Mouse (Mus musculus) CD4-positive helper T cell, adult 2 months (primary cell): ENCODE data around the gene Rab4b.

Source experiments
- DNase-seq: peaks from one replicate; pipeline ENCODE4 v3.0.0-alpha.2; 2012; ENCODE audit warnings: low read depth, missing footprints, low spot score

Rab4b gene

GRCm38 (mm10) chr7:27184964-27185363, 6.3 kb upstream of the Rab4b start:
- DNase-seq, result peak; percentile 42

DNA sequence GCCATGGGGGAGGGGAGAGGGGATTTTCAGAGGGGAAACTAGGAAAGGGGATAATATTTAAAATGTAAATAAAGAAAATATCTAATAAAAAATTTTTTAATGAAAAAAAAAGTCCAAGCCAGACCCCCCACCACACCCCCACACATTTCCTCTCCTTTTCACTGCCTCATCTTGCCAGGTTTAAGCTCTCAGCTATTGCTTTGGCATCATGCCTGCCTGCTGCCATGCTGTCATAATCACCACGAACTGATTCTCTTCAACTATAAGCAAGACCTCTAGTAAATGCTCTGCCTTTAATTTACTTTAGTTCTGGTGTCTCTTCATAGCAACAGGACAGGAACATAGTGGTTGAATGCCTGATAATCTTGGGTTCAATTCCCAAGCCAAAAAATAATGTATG, 3.8 kb upstream of the Rab4b start:
- DNase-seq, result no peak

- DNase-seq, result no peak
Observed at GRCm38 (mm10) chr7:27180837-27181695, 2.4 kb upstream of the Rab4b start, which contains the start of the genes Gm21983 and Mia. Gene Gm21983, minus strand, starts transcription at chr7:27181086. Gene Mia, minus strand, starts transcription at chr7:27181157.

DNA sequence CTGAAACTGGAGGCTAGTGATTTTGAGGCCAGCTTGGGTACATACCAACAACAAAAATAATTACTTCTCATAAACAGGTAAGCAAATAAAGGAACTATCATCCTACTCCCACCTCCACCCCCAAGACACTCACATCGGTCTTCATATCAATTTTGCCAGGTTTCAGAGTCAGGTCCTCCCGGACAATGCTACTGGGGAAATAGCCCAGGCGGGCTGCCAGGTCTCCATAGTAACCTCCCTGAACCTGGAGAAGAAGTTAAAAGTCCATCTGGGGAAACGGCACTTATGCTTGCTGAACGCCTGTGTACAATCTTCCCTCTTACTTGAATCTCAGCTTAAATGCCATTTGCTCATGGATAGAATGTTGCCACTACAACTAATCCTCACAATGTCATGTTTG, 1.3 kb upstream of the Rab4b start:
- DNase-seq, result no peak

DNA sequence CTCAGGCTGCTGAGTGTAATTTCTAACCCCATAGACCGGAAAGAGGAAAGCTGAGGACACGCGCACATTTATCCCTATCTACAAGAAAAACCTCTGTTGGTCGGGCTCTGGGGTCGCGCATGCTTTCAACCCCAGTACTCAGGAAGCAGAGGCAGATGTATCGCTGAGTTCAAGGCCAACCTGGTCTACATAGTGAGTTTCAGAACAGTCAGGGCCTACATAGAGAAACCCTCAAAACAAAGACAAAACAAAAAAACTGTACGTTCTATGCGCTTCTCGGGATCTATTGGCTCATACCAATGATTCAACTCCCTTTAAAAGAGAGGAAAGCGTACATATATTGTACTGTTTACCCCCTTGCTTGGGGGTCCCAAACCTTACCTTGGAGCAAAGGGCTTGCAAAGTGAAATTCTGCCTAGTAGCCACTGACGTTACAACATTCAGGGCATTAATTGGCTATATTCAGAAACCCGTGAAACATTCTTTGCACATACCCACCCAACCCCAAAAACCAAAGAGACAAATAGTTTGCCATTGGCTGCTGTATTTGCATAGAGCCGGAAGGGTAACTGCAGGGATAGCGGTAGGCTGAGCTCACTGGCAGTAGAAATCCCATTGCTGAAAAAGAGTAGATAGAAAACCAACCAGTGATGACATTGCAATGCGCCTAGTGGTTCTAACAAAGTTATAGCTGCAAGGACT, 672 bp upstream of the Rab4b start:
- no peak for DNase-seq

GRCm38 (mm10) chr7:27177942-27178323, 763 bp downstream of the Rab4b start:
- peak; percentile 58 for DNase-seq

DNA sequence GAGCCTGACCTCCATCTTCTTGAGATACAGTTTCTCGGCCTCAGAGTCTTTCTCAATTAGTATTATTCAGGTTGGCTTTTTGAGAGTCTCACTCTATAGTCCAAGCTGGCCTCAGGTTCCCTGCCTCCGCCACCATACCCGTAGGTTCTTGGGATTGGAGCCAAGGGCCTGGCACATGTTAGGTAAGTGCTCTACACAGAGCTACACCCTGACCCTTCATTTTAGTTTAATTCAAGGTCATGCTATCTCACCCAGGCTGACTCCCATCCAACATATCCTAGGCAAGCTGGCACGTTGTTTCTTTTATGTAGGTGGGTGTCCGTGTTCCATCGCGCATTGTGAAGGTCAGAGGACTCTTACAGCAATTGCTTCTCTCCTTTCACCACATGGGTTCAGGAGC, 3.8 kb downstream of the Rab4b start:
- no peak for DNase-seq

- no peak for DNase-seq
Observed at GRCm38 (mm10) chr7:27174496-27174895, 4.2 kb downstream of the Rab4b start.

DNA sequence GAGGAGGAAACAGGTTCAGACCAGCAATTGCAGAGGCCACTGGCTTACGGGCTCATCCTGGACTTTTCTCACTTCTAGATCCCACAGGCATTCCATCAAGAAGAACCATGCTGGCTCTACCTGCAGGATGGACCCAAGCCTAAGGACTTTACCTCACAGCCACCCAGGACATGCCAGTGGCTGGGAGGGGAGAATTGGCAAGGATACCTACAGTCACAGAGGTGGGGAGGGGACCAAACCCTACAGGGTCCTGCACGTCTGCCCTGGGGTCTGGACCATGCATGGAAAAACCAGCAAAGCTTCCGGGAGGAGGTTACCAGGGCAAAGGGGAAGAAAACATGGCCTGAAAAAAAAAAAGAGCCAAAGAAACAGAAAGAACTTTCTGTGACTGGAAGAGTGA, 7.7 kb downstream of the Rab4b start:
- no peak for DNase-seq

- no peak for DNase-seq
Observed at GRCm38 (mm10) chr7:27168371-27168770, 10.3 kb downstream of the Rab4b start.

- no peak for DNase-seq
Observed at GRCm38 (mm10) chr7:27167475-27168094, 11.1 kb downstream of the Rab4b start.

GRCm38 (mm10) chr7:27166614-27167474, 11.9 kb downstream of the Rab4b start, which contains the start of gene Egln2:
Gene Egln2, minus strand, starts transcription at chr7:27166802.
- DNase-seq, result peak; percentile 97

DNA sequence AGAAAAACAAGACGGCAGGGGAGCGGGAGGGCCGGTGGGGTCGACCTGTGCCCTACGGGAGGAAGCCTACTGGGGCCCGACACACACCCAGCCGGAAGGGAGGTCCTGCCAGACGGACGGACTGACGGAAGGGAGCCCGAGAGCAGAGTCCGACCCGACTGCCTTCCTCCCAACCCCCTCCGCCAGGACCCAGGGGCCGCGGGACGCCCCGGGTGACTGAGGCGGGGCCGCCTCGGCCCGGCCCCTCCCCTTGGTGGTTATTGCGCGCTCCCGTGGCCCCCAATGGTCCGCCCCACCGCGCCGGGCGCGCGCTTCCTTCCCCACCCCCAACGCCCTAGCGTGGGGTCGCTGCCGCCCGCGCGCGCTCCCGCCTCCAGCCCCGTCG, 12.5 kb downstream of the Rab4b start:
- peak; percentile 89 for DNase-seq

DNA sequence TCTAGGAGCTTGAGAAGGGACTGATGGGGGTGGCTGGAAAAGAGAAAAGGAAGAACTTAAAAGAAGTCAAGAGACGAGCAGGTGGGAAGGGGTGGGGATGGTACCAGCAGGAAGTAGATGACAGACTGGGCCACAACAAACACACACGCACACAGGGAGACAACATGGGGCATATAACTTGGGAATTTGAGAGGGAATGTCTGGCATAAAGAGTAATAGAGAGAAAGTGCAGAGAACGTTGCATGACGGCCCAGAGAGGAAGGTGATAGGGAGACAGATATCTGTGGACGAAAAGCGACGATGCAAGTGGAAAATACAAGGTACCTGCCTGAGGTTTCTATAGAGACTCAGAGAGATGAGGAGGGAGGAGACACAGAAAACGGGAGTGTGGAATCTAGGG, 13.0 kb downstream of the Rab4b start:
- peak; percentile 44 for DNase-seq

DNA sequence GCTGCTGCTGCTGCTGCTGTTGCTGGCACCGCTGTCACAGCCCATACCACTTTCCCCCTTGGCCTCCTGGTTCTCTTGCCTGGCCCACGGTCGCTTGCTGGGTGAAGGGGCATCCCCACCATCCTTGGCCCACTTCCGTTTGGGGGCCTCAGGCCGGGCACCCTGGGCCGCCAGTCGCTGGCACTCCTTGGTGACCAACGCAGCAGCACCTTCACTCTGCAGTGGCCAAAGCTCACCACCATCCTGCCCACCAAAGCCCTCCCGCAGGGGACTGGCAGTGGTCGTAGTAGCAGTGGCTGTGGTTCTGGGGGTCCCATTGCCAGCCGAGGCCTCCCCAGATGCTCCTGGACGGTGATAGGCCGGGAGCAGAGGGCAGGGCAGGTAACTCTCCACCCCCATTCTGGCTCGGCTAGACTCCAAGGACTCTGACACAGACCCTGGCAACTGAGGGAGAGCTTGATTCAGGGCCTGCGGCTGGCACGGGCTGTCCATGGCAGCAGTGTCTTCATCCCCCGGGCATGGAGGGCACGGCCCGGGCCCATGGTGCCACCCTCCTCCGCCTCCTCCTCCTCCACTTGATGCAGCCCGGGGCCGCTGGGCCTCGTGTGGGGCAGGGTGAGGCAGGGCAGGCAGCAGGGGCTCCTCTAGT, 13.6 kb downstream of the Rab4b start:
- DNase-seq, result no peak

- DNase-seq, result no peak
Observed at GRCm38 (mm10) chr7:27164112-27164947, 14.4 kb downstream of the Rab4b start.

- no peak for DNase-seq
Observed at GRCm38 (mm10) chr7:27163450-27163805, 15.3 kb downstream of the Rab4b start.

DNA sequence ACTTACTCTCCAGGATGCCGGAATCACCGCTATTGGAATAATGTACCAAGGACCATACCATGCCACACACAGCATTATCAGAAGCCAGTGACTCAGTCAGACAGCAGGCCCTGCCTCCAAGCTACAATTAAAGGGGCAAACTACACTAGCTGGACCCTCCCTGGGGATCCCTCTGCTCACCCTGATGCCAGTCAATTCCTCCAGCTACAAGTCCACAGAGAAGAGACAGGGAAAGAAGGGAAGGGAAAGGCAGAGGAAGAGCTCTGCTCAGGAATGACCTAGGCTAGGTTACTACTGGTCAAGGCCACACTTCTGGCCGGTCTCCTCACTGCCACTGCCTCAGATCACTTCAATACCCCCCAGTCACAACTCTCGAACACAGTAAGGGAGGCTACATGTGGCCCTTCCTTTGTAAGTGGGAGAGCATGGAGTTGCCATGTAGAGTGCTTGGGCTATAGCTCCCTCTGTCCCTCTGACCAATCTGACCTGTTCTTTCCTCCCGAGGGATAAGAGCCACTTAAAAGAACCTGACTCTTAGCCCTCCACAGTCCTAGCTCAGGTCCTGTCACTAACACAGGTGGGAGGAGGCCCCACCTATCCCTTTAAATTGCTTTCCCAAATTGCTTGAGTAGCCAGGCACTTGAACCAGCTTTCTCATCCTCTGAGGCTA, 15.8 kb downstream of the Rab4b start:
- DNase-seq, result no peak

DNA sequence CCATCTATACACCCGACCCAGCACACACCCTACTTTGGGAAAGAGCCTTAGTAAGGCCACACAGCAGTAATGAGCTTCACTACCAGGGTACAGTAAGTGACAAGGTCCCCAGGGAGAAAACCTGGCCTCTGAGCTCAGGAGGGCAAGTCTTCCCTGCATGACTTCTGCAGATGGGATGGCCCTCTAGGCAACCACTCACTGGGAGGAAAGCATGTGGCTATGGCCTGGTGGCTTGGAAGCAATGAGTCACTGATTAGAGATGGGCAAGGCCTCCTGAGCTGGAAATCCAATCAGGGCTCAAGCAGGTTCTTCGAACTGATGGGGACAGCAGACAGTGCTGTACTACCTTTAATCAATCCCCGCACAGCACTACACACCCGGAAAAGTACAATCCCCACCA, 17.0 kb downstream of the Rab4b start:
- no peak for DNase-seq

- DNase-seq, result no peak
Observed at GRCm38 (mm10) chr7:27160921-27161320, 17.8 kb downstream of the Rab4b start.
